Mouse (Mus musculus): ENCODE measurements around the gene Arfgap3.
"Not testable (repeated sequence)": the region's sequence is repeated elsewhere in the genome, so short reads cannot be mapped to it uniquely, and the experiment has no call there.

Gene Arfgap3

DNA sequence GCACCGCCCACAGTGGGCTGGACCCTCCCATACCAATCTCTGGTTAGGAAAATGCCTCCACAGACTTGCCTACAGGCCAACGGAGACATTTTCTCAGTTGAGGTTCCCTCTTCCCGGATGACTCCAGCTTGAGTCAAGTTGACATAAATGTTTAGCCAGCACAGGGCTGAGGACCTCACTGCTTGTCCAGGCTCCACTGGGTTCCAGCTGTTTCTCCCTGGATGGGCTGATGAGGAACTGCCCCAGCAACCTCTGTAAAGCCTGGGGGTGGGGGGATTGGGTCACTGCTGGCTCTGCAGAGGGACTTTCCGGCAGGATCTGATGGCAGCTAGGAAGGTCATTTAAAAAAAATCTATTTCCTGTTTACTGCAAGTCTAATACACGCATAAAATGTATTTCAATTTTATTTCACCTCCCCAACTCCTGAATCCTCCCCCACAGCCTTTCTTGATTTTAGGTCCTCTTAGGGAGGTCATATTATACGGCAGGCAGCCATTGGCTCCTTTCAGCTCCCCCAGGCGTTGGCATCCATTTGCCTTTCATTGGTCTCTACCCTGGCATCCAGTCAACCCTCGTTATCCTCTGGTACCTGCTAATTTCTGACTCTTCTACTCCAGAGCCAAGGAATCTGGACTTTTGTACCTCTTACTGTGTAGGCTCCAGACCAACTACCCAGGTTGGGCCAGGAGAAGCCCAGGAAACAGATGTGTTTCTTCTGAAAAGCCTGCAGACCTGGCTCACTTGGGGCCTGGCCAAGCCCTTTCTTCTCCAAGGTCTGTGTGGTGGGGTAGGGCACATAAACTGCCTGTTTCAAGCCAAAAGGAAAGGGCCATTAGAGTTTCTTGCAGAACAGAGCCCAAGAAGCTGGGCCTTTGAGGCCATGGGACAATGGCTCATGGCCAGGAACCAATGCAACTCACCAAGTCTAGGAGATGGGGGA is 56.1 kb downstream of the Arfgap3 start:
- no peak for DNase-seq (ENCODE audit: low spot score)

DNA sequence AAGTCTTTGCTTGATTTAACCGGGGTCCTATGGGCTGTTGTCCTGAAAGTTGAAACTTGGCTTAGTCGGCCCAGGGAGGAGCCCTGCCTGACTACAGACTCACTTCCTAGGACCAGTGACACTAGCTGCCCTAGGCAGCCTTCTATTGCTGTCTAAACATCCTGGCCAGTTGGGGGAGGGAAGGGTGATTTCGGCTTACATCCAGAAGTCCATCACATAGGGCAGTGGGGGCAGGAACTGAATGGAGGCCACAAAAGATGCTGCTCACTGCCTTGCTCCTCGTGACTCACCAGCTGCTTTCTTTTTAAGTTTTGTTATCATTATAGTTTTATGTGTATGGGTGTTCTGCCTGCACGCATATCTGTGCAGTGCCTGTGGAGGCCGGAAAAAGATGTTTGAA is 56.9 kb downstream of the Arfgap3 start:
- no peak for DNase-seq (ENCODE audit: low spot score)

DNA sequence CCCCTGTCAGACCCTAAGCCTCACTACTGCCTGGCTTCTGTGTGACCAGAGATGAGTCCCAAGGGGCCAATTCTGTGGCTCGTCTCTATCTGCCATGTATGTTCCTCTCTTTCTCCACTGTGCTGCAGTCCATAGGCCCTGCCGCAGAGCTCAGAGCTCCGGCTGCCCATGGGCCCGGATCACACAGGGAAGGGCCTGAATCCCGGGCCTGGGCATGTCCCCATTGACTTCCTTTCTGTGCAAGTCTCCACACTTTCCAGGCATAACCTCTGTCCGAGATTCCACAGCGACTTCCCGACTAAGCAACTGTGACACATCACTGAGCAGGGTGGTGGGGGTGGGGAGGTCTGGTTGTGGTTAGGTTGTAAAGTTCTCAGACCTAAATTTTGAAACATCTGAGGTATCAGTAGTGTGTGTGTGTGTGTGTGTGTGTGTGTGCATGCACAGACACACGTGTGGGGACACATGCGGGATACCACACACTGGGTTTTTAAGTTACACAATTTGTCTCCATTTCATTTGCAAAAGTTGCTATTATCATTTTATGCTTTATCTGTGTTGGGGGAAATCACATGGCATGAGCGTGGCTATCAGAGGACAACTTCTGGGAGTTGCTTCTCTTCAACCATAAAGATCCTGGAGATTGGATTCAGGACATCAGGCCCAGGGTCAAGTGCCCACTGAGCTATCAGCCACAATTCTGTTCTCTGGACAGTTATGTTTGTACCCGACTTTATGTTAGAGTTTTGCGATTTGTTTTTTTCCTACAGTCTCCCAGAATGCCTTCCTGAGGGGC is 57.6 kb downstream of the Arfgap3 start:
- DNase-seq (ENCODE audit: low spot score): no peak

DNA sequence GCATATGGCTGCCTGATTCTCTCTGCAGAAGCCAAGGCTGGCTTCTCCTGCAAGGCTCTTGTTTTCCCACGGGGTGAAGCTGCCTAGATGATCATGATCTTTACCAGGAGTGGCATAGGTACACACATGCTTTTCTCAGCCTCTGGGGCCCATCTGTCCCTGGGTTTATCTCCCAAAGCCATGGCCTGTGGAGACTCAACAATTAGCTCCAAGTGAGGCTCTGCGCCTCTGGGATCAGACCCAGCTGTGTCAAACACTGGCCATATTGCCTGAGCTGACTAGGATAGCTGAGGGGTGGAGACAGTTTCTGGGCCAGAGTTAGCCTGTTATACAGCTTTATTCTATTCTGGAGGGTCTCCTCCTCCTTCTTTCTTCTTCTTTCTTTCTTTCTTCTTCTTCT is 59.1 kb downstream of the Arfgap3 start:
- no peak for DNase-seq (ENCODE audit: low spot score)

DNA sequence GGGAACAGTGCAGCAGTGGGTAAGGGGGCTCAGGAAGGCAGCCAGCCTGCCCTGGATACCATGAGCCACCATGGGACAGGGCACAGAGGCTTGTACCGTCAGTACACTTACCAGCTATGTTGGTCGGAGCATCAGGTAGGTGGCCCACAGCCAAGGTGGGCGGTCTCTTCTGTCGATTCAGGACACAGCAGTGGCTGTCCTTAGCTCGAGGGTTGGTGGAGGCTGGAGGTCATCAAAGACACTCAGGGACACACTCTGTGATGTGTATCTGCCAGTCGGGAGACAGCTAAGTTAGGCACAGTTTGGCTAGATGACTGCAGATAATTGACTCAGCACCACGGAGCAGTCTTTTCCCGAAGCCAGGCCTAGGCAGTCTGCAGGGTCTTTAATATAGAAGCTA is 65.2 kb downstream of the Arfgap3 start:
- DNase-seq (ENCODE audit: low spot score): no peak

DNA sequence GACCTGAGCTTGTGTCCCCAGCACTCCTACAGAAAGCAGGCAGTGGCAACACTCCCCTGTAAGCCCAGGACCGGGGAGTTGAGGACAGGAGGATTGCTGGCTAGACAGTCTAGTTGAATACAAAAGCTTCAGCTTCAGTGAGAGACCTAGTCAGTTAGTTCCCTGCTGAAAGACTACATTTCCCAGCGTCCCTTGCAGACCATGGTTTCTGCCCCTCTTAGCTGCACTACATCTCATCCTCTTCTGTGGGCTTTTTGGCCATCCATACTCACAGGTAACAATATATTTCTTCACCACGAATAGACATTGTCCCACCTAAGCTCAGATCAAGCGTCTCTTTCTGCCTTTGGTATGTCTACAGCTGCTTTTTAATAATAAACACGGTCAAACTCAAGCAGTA is 67.7 kb downstream of the Arfgap3 start:
- no peak for DNase-seq (ENCODE audit: low spot score)

DNA sequence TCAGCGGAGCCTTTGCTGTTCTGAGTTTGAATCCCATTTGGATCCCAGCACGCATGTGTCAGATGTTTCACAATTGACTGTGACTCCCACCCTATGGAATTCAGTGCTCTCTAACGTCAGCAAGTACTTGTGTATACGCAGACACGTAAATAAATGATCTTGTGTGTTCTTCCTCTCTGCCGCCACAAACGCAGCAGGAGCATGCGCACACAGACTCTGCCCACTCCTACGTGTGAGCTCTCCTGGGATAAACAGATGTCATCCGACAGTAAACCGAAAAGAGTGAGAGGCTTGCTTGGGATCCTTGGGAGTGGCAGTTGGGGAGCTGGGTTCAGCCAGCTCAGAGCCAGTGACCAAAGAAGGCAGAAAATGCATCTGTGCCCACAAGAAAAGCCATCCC is 68.7 kb downstream of the Arfgap3 start:
- DNase-seq (ENCODE audit: low spot score): no peak

DNA sequence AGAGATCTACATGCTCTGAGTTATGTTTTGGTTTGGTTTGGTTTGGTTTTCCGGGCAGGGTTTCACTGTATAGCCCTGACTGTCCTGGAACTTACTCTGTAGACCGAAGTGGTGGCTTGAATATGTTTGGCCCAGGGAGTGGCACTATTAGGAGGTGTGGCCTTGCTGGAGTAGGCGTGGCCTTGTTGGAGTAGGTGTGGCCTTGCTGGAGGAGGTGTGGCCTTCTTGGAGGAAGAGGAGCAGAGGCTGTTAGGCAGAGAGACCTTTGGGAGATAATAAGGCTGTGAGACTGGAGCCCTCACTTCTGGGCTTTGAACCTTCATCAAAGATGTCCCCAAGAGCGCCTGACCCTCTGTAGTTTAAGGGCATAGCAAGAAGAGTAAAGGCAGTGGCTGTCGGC is 71.5 kb downstream of the Arfgap3 start:
- no peak for DNase-seq (ENCODE audit: low spot score)

DNA sequence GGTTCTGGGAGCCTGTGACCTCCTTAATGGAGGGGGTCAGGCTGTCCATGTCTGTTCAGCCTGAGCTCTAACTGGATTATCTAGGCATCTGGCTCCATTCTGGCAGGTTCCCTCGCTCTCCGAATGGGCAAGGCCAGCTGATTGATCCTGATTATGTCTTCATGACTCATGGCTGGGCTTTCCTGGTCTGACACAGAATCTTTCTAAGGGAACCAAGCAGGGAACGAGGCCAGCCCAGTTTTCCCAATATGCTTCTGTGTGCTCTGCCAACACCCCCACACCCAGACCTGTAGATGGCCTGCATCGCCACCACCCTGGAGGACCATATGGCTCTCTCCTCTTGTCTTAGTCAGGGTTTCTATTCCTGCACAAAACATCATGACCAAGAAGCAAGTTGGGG is 72.6 kb downstream of the Arfgap3 start:
- DNase-seq (ENCODE audit: low spot score): no peak

DNA sequence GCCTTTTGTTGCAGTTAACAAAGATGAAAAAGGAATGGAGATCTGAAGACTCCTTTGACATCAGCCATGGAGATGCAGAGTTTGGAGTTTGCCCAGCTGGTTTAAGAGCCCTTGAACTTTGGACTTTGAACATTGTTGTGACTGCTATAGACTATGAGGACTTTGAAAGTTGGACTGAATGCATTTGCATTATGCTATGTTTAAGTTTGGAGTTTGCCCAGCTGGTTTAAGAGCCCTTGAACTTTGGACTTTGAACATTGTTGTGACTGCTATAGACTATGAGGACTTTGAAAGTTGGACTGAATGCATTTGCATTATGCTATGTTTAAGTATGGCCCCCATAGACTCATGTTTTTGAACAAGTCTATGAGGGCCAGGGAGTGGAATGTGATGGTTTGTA is 75.8 kb downstream of the Arfgap3 start:
- DNase-seq (ENCODE audit: low spot score): not testable (repeated sequence)

DNA sequence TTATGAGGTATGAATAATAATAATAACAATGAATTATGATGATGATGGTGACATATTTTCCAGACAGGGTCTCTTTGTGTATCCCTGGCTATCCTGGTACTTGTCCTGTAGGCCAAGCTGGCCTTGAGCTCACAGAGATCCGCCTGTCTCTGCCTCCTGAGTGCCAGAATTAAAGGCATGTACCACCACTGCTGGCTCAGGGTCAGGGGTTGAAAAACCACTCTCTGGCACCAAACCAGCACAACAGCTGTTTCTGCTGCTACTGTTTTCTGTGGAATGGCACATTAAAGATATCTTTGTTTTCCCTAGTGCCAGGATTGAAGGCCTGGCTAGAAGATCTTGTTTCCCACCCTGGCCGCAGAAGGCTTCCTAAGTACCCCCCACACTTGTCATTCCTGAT is 77.0 kb downstream of the Arfgap3 start:
- DNase-seq (ENCODE audit: low spot score): no peak

DNA sequence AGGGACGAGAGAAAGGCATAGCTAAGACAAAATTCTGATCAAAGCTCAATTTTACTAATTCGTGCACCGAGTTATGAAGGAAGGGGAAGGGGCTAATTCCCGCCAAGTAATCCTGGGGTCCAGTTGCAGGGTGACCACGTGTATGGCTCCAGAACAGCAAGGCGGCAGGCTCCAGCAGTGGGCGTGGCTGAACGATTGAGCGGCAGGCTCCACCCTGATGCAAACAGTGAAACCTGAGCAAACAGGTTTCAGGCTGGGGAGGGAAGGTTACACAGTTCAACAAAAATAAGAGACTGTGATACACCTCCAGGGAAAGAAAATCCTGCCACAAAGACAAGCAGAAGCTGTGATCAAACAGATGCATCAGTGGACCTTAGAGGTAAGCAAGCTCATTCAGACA is 78.8 kb downstream of the Arfgap3 start:
- not testable (repeated sequence) for DNase-seq (ENCODE audit: low spot score)

DNA sequence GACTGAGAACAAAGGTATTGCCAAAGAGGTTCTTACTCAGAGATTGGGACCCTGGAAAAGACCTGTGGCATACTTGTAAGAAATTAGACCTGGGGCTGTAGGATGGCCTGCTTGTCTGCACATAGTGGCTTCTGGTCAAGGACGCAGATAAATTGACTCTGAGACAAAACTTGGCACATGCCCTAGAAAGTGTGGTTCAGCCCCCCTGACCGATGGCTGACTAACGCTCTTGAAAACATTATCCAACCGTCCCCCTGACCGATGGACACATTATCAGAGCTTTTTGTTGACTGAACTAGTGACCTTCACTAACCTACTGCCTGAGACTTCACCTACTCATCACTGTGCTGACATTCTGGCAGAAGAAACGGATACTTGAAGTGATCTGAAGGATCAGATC is 80.1 kb downstream of the Arfgap3 start:
- not testable (repeated sequence) for DNase-seq (ENCODE audit: low spot score)

DNA sequence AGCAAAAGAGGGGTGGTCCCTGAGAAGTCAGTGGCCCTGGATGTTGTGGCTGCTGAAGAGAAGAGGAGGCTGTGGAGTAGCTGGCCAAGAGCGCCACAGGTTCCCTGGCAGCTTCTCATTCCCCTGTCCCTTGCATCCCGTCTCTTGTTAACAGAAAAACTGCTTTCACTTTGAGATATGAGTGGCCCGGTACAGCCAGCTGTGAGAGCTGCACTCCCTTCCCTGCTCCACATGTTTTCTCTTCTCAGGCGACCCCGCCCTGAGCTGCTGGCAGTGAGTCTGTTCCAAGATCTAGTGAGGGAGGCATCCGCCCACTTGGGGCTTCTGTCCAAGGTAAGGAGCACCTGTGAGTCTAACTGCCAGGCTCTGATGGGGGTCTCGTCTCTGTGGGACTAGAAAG is 81.6 kb downstream of the Arfgap3 start:
- not testable (repeated sequence) for DNase-seq (ENCODE audit: low spot score)

DNA sequence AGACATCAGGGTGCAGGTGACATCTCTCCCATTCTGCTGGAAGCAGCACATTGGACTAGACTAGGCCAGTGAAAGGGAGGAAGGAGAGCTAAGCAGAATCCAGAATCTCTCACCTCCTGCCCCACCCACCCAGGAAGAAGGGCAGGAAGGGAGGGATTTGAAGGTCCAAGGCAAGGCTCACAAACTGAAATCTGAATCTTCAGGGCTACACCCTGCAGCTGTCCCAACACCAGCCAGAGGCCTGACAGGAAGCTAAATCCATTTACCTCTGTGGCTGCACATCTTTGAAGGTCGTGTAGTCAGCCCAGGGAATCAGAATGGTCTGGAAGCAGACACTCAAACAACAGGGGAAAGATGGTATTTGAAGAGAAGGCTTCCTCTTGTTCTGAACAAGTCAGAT is 84.8 kb downstream of the Arfgap3 start:
- no peak for DNase-seq (ENCODE audit: low spot score)

DNA sequence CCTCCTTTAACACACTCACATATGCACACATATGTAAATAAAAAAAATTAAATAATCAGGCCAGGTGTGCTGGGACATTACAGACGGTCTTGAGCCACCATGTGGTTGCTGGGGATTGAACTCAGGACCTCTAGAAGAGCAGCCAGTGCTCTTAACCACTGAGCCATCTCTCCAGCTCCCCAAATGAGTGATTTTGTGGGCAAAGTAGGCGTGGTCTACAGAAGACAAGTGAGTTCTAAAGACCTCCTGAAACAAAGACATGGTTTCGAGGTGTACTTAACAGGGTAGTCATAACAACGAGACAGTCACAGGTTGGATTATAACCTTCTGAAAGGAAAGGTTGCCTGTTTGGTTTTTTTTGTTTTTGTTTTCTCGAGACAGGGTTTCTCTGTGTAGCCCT is 86.6 kb downstream of the Arfgap3 start:
- DNase-seq (ENCODE audit: low spot score): no peak

DNA sequence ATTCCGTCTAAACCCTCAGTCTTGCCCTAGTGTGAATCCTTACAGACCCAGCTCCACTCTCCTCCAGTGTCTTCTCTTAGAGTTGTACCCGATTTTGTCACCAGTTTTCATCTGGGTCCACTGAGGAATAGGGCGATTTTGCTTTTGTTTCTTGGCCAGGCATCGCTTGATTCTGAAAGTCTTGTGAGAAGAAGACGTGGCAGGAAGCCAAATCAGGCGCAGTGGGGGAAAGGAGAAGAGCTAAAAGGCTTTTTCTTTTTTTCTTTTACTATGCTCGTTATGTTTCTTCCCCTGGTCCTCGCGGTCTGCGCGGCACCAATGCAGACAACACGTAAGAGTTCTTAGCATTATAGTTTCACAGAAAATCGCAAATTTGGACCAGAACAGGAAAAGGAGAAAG is 92.1 kb downstream of the Arfgap3 start:
- DNase-seq (ENCODE audit: low spot score): no peak

DNA sequence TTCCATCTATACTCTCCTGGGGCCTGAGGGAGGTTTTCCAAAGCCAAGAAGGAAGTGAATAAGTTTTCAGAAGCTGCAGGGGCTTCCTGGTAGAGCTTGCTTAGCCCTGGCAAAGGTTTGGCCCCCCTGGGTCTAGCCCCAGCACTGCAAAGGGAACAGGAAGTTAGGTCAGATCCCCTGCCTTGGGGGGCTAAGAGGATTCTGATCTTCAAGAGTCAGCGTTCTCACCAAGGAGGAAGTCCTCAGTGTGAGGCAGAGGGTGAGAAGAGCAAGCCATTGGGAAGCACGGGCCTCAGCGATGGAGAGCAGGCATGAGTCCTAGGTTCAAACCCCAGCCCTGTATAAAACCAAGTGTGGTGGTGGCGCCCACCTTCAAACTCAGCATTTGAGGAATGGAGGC is 93.6 kb downstream of the Arfgap3 start:
- DNase-seq (ENCODE audit: low spot score): no peak

DNA sequence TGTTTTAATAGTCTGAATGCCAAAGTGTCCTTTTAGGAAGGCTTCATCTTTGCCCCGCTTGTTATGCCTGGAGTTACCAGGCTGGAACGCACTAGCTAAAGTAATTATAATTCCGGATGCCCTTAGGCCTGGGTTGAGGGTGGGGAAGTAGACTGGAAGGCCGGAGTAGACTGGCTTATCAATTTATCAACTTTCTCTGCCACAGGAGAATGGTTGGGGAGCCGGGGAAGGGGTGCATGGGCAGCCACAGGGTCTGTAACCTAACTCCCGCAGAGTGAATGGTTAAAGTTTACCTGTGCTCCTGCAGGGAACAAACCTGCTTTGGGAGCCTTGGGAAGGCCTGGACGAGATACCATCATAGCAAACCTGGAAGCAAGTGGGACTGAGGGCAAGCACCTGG is 94.1 kb downstream of the Arfgap3 start:
- DNase-seq (ENCODE audit: low spot score): no peak

DNA sequence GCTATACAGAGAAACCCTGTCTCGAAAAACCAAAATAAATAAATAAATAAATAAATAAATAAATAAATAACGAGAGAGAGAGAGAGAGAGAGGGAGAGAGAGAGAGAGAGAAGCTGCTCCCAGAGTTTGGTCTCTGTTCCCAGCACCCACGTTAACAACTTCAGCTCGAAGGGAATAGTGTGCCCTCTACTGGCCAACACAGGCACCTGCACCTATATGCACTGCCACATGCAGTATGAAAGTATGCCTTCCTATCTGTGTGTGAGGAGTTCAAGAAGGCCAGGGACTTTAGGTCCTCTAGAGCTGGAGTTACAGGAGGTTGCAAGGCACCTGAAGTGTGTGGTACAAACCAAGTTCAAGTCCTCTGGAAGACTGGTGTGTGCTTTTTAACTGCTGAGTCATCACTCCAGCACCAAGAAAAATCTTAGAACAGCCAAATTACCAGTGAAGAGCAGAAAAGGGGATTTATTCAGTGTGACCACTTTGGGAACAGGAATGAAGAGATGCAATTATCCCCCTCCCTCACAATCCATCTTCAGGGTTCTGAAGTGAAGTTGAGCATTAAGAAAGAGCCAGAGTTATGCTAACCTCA is 94.8 kb downstream of the Arfgap3 start:
- DNase-seq (ENCODE audit: low spot score): no peak

DNA sequence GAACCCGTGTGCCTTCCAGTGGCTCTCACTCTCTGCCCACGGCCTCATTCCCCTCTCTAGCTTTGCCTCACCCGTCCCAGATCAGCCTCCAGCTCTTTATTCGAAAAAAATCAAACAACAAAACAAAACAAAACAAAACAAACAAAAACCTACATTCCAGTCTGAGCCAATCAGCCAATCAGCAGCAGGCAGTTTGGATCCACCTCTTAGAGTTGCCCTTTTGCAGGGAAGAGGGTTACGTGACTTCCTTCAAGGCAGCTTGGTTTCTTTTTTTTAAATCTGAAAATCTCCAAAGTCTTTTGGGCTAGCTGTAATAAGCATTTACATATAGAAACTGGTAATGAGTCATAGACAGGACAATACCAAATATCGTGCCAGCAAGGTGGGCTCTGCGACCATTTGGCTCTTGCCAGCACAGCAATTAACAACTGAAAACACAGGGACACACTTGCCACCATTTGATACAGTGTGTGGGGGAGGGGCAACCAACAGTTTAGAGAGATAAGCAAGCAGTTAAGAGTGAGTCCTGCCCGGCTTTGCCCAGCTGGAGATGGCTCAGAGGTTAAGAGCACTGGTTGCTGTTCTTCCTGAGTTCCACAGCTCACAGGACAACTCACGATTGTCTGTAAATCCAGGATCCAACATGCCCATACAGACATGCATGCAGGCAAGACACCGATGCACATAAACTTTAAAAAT is 95.5 kb downstream of the Arfgap3 start:
- no peak for DNase-seq (ENCODE audit: low spot score)

DNA sequence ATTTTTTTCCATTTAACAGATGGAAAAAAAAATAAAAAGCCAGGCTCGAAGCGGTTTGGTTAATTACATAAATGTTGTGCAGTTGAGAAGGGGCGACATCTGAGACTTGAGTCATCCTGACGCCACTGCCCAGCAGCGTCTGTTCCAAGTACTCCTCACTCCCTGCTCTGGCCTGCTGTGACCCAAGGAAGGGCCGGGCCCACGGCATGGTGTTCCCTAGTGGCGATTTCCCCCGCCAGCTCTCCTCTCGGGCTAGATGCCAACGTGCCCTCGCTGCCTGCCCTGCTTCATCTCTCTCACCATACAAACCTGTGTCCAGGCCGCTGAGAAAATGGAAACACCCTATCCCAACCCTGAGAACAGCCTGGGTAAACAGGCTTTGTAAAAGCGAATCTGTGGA is 98.0 kb downstream of the Arfgap3 start:
- no peak for DNase-seq (ENCODE audit: low spot score)
